Mouse (Mus musculus) frontal cortex, adult (tissue): ENCODE measurements around the gene Cpn2.

Source experiments
- ATAC-seq: cut with Nextera tagmentation; 2 replicates; pipeline ENCODE4 v1.9.2; 2017; ENCODE audit warnings: mild to moderate bottlenecking, moderate library complexity, mixed read lengths; ENCODE audit not compliant: low TSS enrichment

Cpn2 gene

GRCm38 (mm10) chr16:30267359-30267758 is at the start of gene Cpn2:
Gene Cpn2 (minus strand): TSS chr16:30267499.
- no peak for ATAC-seq

- ATAC-seq = no peak
These were observed 46.9 kb upstream of the Cpn2 start for GRCm38 (mm10) chr16:30314236-30314635.

GRCm38 (mm10) chr16:30310647-30311046 is 43.3 kb upstream of the Cpn2 start, which contains the start of gene Gp5:
Gene Gp5 (minus strand): TSS chr16:30310779.
- ATAC-seq = no peak

- no peak for ATAC-seq
These were observed 42.8 kb upstream of the Cpn2 start for GRCm38 (mm10) chr16:30310171-30310515.

GRCm38 (mm10) chr16:30309395-30310170 is 42.3 kb upstream of the Cpn2 start:
- peak; percentile 49 for ATAC-seq

GRCm38 (mm10) chr16:30308616-30309394 is 41.5 kb upstream of the Cpn2 start:
- ATAC-seq = peak; percentile 76

- ATAC-seq = peak; percentile 5; the same call in 1 of the 2 replicates
These were observed 40.8 kb upstream of the Cpn2 start for GRCm38 (mm10) chr16:30307961-30308615.

- ATAC-seq = no peak
These were observed 40.0 kb upstream of the Cpn2 start for GRCm38 (mm10) chr16:30307306-30307705.

- ATAC-seq = no peak
These were observed 38.8 kb upstream of the Cpn2 start for GRCm38 (mm10) chr16:30306102-30306501.

- ATAC-seq = no peak
These were observed 36.9 kb upstream of the Cpn2 start for GRCm38 (mm10) chr16:30304236-30304635.

GRCm38 (mm10) chr16:30303411-30303810 is 36.1 kb upstream of the Cpn2 start:
- no peak for ATAC-seq

- ATAC-seq = no peak
These were observed 35.4 kb upstream of the Cpn2 start for GRCm38 (mm10) chr16:30302686-30303085.

- no peak for ATAC-seq
These were observed 32.5 kb upstream of the Cpn2 start for GRCm38 (mm10) chr16:30299711-30300277.

GRCm38 (mm10) chr16:30297450-30297849 is 30.2 kb upstream of the Cpn2 start:
- no peak for ATAC-seq

GRCm38 (mm10) chr16:30296601-30297275 is 29.4 kb upstream of the Cpn2 start:
- no peak for ATAC-seq

GRCm38 (mm10) chr16:30295106-30295505 is 27.8 kb upstream of the Cpn2 start:
- ATAC-seq = no peak

- ATAC-seq = no peak
These were observed 23.1 kb upstream of the Cpn2 start for GRCm38 (mm10) chr16:30290436-30290835.

GRCm38 (mm10) chr16:30285701-30286100 is 18.4 kb upstream of the Cpn2 start:
- ATAC-seq = no peak

- ATAC-seq = 0 out of 2 replicates have a peak, but pooled peaks have one; percentile 66
These were observed 16.5 kb upstream of the Cpn2 start for GRCm38 (mm10) chr16:30283743-30284337.

GRCm38 (mm10) chr16:30282844-30283495 is 15.7 kb upstream of the Cpn2 start, which contains the start of gene Lrrc15:
Gene Lrrc15 (minus strand): TSS chr16:30283256.
- no peak for ATAC-seq
